Mouse (Mus musculus): ENCODE results near the gene Abca5.

- TF ChIP-seq POLR2A (IDR thresholded peaks at IDR 0.05; ENCODE audit: insufficient read depth, low read length), result no peak
- no peak for TF ChIP-seq EP300 (IDR thresholded peaks at IDR 0.05; ENCODE audit: insufficient read depth, low read depth, low read length)
Measured at GRCm38 (mm10) chr11:110290586-110290985, 46.9 kb downstream of the Abca5 start.

Measured in ES-Bruce4 (cell line).